Mouse (Mus musculus): ENCODE results near the gene H2-DMb1.

DNA sequence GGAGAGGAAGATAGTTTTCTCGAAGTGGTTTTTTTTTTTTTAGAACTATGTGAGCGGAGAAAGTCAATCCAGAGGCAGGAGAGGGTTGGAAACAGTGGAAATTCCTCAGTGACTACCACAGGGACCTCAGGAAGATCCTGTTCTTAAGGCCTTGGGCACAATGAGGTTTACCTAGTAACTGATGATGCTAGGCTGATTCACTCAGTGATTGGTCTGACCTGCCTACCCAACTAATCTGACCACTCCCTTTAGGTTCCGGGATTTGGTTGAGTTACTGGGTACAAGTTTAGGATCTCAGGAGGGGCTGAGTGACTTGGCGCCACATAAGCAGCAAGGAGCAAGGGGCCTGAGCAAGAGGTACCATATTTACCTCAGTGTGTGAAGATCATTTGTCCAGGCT lies at the start of gene H2-DMb1:
- TF ChIP-seq CTCF (IDR thresholded peaks at IDR 0.05; ENCODE audit: insufficient read depth, low read length) (no peak), POLR2A (IDR thresholded peaks at IDR 0.05; ENCODE audit: borderline replicate concordance, extremely low read depth, low read depth, low read length) (peak; percentile 42; the same call in 1 of the 2 replicates)
